Mouse (Mus musculus) myocyte (in vitro differentiated cells): Measurements from ENCODE around the gene Arhgap10. TPM values are rescaled to one million over a fixed set of nuclear protein-coding genes. Genes with fewer than 3 reads are reported as not detected.

ENCODE experiments used
- H3K27me3 ChIP-seq: one replicate; pipeline ENCODE4 v1.6.1; 2011; ENCODE audit not compliant: control insufficient read depth, insufficient read depth, insufficient read length
- H3K36me3 ChIP-seq: one replicate; pipeline ENCODE4 v1.6.1; 2011; ENCODE audit not compliant: control insufficient read depth, insufficient read depth
- H3K4me2 ChIP-seq: one replicate; pipeline ENCODE4 v1.6.1; 2011; ENCODE audit warnings: low read depth, control low read depth
- H3K4me3 ChIP-seq: one replicate; pipeline ENCODE4 v1.5.1; 2011; ENCODE audit warnings: mild to moderate bottlenecking, control low read depth, moderate library complexity
- H3K79me2 ChIP-seq: one replicate; pipeline ENCODE4 v1.6.1; 2011; ENCODE audit not compliant: control insufficient read depth, insufficient read depth
- H3ac ChIP-seq: one replicate; pipeline ENCODE4 v1.6.1; 2011; ENCODE audit not compliant: control insufficient read depth, insufficient read length
- CEBPB ChIP-seq: IDR thresholded peaks from 2 replicates; pipeline ENCODE4 v1.6.1; 2011; ENCODE audit warnings: mild to moderate bottlenecking, moderate library complexity; ENCODE audit not compliant: poor library complexity, insufficient read depth, severe bottlenecking
- E2F4 ChIP-seq: IDR thresholded peaks from one replicate; pipeline ENCODE4 v1.6.1; 2011; ENCODE audit warnings: mild to moderate bottlenecking, control low read depth, moderate library complexity; ENCODE audit not compliant: insufficient read depth
- MAX ChIP-seq: IDR thresholded peaks from one replicate; pipeline ENCODE4 v1.6.1; 2011; ENCODE audit warnings: low read depth, mild to moderate bottlenecking, control low read depth
- MYOD1 ChIP-seq, 3 experiments: IDR thresholded peaks; one replicate each; pipeline ENCODE4 v1.6.1; 2011; ENCODE audit warnings: control low read depth in 2 of 3, low read depth in 2 of 3, mild to moderate bottlenecking in 2 of 3, moderate library complexity in 1 of 3; ENCODE audit not compliant: insufficient read length in 2 of 3, control insufficient read depth in 1 of 3
- MYOG ChIP-seq, 3 experiments: IDR thresholded peaks; one replicate each; pipeline ENCODE4 v1.6.1; 2011; ENCODE audit warnings: control low read depth in 2 of 3, low read depth in 2 of 3, mild to moderate bottlenecking in 2 of 3; ENCODE audit not compliant: insufficient read length in 2 of 3, control insufficient read depth in 1 of 3, insufficient read depth in 1 of 3
- POLR2A ChIP-seq: IDR thresholded peaks from one replicate; pipeline ENCODE4 v1.6.1; 2011; ENCODE audit warnings: low read depth, mild to moderate bottlenecking, control low read depth, moderate library complexity; ENCODE audit not compliant: insufficient read length
- POLR2AphosphoS2 ChIP-seq: IDR thresholded peaks from one replicate; pipeline ENCODE4 v1.6.1; 2011; ENCODE audit warnings: low read depth, control low read depth; ENCODE audit not compliant: insufficient read length
- REST ChIP-seq: IDR thresholded peaks from one replicate; pipeline ENCODE4 v1.6.1; 2011; ENCODE audit warnings: mild to moderate bottlenecking, control low read depth, moderate library complexity; ENCODE audit not compliant: insufficient read depth, insufficient read length
- SRF ChIP-seq: IDR thresholded peaks from one replicate; pipeline ENCODE4 v1.6.1; 2011; ENCODE audit warnings: low read depth; ENCODE audit not compliant: control insufficient read depth, insufficient read length
- TCF12 ChIP-seq: IDR thresholded peaks from one replicate; pipeline ENCODE4 v1.6.1; 2011; ENCODE audit warnings: mild to moderate bottlenecking, control low read depth; ENCODE audit not compliant: poor library complexity, insufficient read depth, severe bottlenecking
- TCF3 ChIP-seq: IDR thresholded peaks from one replicate; pipeline ENCODE4 v1.6.1; 2011; ENCODE audit warnings: low read depth, control low read depth; ENCODE audit not compliant: insufficient read length
- USF1 ChIP-seq: IDR thresholded peaks from one replicate; pipeline ENCODE4 v1.6.1; 2011; ENCODE audit warnings: low read depth, mild to moderate bottlenecking, control low read depth, moderate library complexity
- polyA plus RNA-seq: library from polyadenylated mRNA; unstranded; fragments of >200 nt; fragmentation: generic; extraction: Trizol; gene quantifications from one replicate; pipeline ENCODE4 v1.2.1, GENCODE M21; 2012; ENCODE audit warnings: missing spikeins

Gene Arhgap10
- polyA plus RNA-seq, 1 experiment, result 18.1 TPM

GRCm38 (mm10) chr8:77439670-77440069 lies 78.1 kb downstream of the Arhgap10 start:
- TF ChIP-seq REST (no peak), MYOD1 (IDR thresholded peaks at IDR 0.05; ENCODE audit: control insufficient read depth in 1 of 3, insufficient read length in 2 of 3, low read depth in 2 of 3) (no peak), POLR2AphosphoS2 (no peak), POLR2A (no peak), MYOG (IDR thresholded peaks at IDR 0.05; ENCODE audit: control insufficient read depth in 1 of 3, insufficient read depth in 1 of 3, insufficient read length in 2 of 3, low read depth in 2 of 3) (no peak), SRF (no peak), TCF3 (no peak), USF1 (no peak), MAX (no peak), TCF12 (no peak), CEBPB (no peak), E2F4 (no peak)
- H3K27me3 ChIP-seq, result no peaks in the 10 kb centered on the region
- no peak overlapping the region for H3K4me3 ChIP-seq
- H3K36me3 ChIP-seq, result no peaks in the 10 kb centered on the region
- no peak overlapping the region for H3ac ChIP-seq
- H3K4me2 ChIP-seq, result no peak overlapping the region
- peaks cover 30% of the 10 kb centered on the region for H3K79me2 ChIP-seq

- H3K79me2 ChIP-seq, result peaks cover 30% of the 10 kb centered on the region
- no peak overlapping the region for H3ac ChIP-seq
- H3K27me3 ChIP-seq, result no peaks in the 10 kb centered on the region
- TF ChIP-seq REST, result no peak
- no peak for TF ChIP-seq USF1
- no peak for TF ChIP-seq TCF12
- no peak for TF ChIP-seq POLR2A
- TF ChIP-seq E2F4, result no peak
- TF ChIP-seq SRF, result no peak
- no peak overlapping the region for H3K4me3 ChIP-seq
- H3K4me2 ChIP-seq, result no peak overlapping the region
- no peaks in the 10 kb centered on the region for H3K36me3 ChIP-seq
Measured at GRCm38 (mm10) chr8:77437807-77438493, 79.8 kb downstream of the Arhgap10 start.

DNA sequence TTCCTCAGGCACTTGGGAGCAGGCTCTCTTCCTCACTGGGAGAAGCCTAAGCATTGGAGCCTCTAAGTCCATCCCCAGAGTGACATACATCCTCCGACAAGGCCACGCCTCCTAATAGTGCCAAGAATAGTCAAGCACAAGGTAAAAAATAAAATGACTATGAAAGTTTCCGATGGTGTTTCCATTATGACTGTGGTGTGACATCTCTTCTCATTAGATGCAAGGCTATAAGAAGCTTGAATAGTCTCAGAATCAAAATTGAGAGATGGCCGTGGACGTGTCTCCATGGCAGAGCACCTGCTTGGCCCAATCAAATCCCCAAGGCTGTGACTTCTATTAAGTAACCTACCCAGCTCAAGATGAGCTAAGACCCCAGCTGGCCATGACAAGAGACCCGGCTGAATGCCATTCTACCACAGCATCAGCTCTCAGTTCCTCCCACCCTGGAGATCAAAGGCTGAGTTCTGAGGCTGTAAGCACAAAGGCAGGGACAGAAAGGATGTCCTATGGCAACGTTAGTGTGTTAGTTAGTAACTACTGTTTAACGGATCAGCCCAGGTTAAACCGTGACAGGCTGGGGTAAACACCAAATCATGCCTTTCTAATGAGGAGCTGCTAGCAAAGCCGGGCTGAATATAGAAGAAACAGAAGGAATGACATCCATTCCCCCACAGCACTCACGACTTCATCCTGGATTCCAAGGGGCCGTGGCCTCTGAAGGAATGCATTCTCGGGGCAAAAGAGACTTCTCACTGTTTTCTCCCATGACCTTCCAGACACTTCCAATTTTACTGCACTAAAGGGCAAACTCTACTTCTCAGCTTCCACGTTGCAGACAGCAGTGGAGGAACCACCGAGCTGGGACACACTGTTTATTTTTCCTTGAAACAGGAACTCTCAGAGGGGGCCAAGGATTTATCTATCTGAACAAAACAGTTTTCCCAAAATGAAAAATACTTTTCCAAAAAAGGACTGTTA lies 81.5 kb downstream of the Arhgap10 start:
- H3K27me3 ChIP-seq, result no peaks in the 10 kb centered on the region
- H3K36me3 ChIP-seq, result no peaks in the 10 kb centered on the region
- no peak overlapping the region for H3K4me2 ChIP-seq
- no peak overlapping the region for H3K4me3 ChIP-seq
- peaks cover 24% of the 10 kb centered on the region for H3K79me2 ChIP-seq
- TF ChIP-seq MYOD1 (IDR thresholded peaks at IDR 0.05; ENCODE audit: control insufficient read depth in 1 of 3, insufficient read length in 2 of 3, low read depth in 2 of 3) (peak in 2 of 3 experiments; percentile 2 to 3), MAX (no peak)
- no peak overlapping the region for H3ac ChIP-seq

GRCm38 (mm10) chr8:77433221-77433620 lies 84.5 kb downstream of the Arhgap10 start:
- Histone ChIP-seq H3K79me2 (peaks cover 11% of the 10 kb centered on the region), H3K4me3 (no peak overlapping the region), H3K36me3 (no peaks in the 10 kb centered on the region), H3K27me3 (no peaks in the 10 kb centered on the region), H3ac (no peak overlapping the region), H3K4me2 (peak overlapping the region; percentile 62)
- no peak for TF ChIP-seq CEBPB
- no peak for TF ChIP-seq REST
- TF ChIP-seq MYOG (IDR thresholded peaks at IDR 0.05; ENCODE audit: control insufficient read depth in 1 of 3, insufficient read depth in 1 of 3, insufficient read length in 2 of 3, low read depth in 2 of 3), result peak in 2 of 3 experiments; percentile 9 to 49
- no peak for TF ChIP-seq SRF
- no peak for TF ChIP-seq POLR2AphosphoS2
- peak; percentile 1 for TF ChIP-seq TCF12
- no peak for TF ChIP-seq USF1
- TF ChIP-seq POLR2A, result no peak
- no peak for TF ChIP-seq E2F4
- peak in 2 of 3 experiments; percentile 23 to 69 for TF ChIP-seq MYOD1 (IDR thresholded peaks at IDR 0.05; ENCODE audit: control insufficient read depth in 1 of 3, insufficient read length in 2 of 3, low read depth in 2 of 3)

DNA sequence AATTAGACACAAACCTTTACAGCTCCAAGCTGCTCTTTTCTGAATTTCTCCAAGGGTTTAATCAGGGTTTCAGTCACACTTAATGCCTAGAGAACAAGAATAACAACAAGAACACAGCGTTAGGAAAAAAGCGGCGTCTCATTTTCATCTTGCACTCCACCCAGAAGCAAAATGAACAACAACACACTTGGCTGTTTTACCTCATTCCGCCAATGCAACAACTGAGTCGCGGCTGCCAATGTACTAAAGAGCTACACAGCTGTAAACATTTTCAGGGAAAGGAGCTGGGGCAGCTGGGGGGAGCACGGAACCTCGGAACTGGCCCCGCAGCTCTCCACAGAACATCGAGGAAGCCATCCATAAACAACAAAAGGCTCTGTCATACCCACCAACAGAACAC lies 85.0 kb downstream of the Arhgap10 start:
- no peak overlapping the region for H3ac ChIP-seq
- TF ChIP-seq MAX (no peak), USF1 (no peak), POLR2AphosphoS2 (no peak), CEBPB (no peak), REST (no peak), E2F4 (no peak)
- no peak overlapping the region for H3K4me3 ChIP-seq
- H3K27me3 ChIP-seq, result no peaks in the 10 kb centered on the region
- peak overlapping the region; percentile 62 for H3K4me2 ChIP-seq
- peaks cover 11% of the 10 kb centered on the region for H3K79me2 ChIP-seq
- no peaks in the 10 kb centered on the region for H3K36me3 ChIP-seq
